Mouse (Mus musculus): Measurements from ENCODE around the gene Snrnp70.
"Not testable (repeated sequence)": the region's sequence is repeated elsewhere in the genome, so short reads cannot be mapped to it uniquely, and the experiment has no call there.

Snrnp70 gene

GRCm38 (mm10) chr7:45401521-45402085 is 6.1 kb upstream of the Snrnp70 start:
- no peak for DNase-seq (ENCODE audit: low read depth, low spot score)
- H3K36me3 ChIP-seq (ENCODE audit: control insufficient read depth, insufficient read depth, low read length, poor library complexity, severe bottlenecking), result no peaks in the 10 kb centered on the region
- H3K27me3 ChIP-seq (ENCODE audit: control insufficient read depth, insufficient read depth, low read length, poor library complexity, severe bottlenecking), result no peaks in the 10 kb centered on the region; the same call in 1 of the 2 replicates

GRCm38 (mm10) chr7:45396787-45397186 is 1.2 kb upstream of the Snrnp70 start:
- no peak for DNase-seq (ENCODE audit: low read depth, low spot score)
- H3K36me3 ChIP-seq (ENCODE audit: control insufficient read depth, insufficient read depth, low read length, poor library complexity, severe bottlenecking), result peaks cover 5% of the 10 kb centered on the region
- no peaks in the 10 kb centered on the region; the same call in 1 of the 2 replicates for H3K27me3 ChIP-seq (ENCODE audit: control insufficient read depth, insufficient read depth, low read length, poor library complexity, severe bottlenecking)

GRCm38 (mm10) chr7:45396337-45396775 is 814 bp upstream of the Snrnp70 start:
- H3K36me3 ChIP-seq (ENCODE audit: control insufficient read depth, insufficient read depth, low read length, poor library complexity, severe bottlenecking); DNase-seq (ENCODE audit: low read depth, low spot score); H3K27me3 ChIP-seq (ENCODE audit: control insufficient read depth, insufficient read depth, low read length, poor library complexity, severe bottlenecking): not testable (repeated sequence)

- Histone ChIP-seq H3K27me3 (ENCODE audit: control insufficient read depth, insufficient read depth, low read length, poor library complexity, severe bottlenecking) (no peaks in the 10 kb centered on the region; the same call in 1 of the 2 replicates), H3K36me3 (ENCODE audit: control insufficient read depth, insufficient read depth, low read length, poor library complexity, severe bottlenecking) (peaks cover 10% of the 10 kb centered on the region)
- DNase-seq (ENCODE audit: low read depth, low spot score), result no peak
These were observed 407 bp downstream of the Snrnp70 start for GRCm38 (mm10) chr7:45395129-45395541.

GRCm38 (mm10) chr7:45386077-45386476 is 9.5 kb downstream of the Snrnp70 start:
- no peak for DNase-seq (ENCODE audit: low read depth, low spot score)

GRCm38 (mm10) chr7:45376057-45376456 is 19.5 kb downstream of the Snrnp70 start:
- no peaks in the 10 kb centered on the region for H3K27me3 ChIP-seq (ENCODE audit: control insufficient read depth, insufficient read depth, low read length, poor library complexity, severe bottlenecking)
- H3K36me3 ChIP-seq (ENCODE audit: control insufficient read depth, insufficient read depth, low read length, poor library complexity, severe bottlenecking), result peaks cover 25% of the 10 kb centered on the region

More at GRCm38 (mm10) chr7:45386077-45386476, 9.5 kb downstream of the Snrnp70 start:
- H3K36me3 ChIP-seq (ENCODE audit: control insufficient read depth, insufficient read depth, low read length, poor library complexity, severe bottlenecking), result peaks cover 37% of the 10 kb centered on the region
- H3K27me3 ChIP-seq (ENCODE audit: control insufficient read depth, insufficient read depth, low read length, poor library complexity, severe bottlenecking), result no peaks in the 10 kb centered on the region

GRCm38 (mm10) chr7:45374620-45375019 is 20.9 kb downstream of the Snrnp70 start:
- no peaks in the 10 kb centered on the region for H3K27me3 ChIP-seq (ENCODE audit: control insufficient read depth, insufficient read depth, low read length, poor library complexity, severe bottlenecking)
- peaks cover 16% of the 10 kb centered on the region for H3K36me3 ChIP-seq (ENCODE audit: control insufficient read depth, insufficient read depth, low read length, poor library complexity, severe bottlenecking)
- DNase-seq (ENCODE audit: low read depth, low spot score), result no peak

More at GRCm38 (mm10) chr7:45376057-45376456, 19.5 kb downstream of the Snrnp70 start:
- no peak for DNase-seq (ENCODE audit: low read depth, low spot score)

GRCm38 (mm10) chr7:45372371-45372770 is 23.2 kb downstream of the Snrnp70 start:
- no peaks in the 10 kb centered on the region for H3K27me3 ChIP-seq (ENCODE audit: control insufficient read depth, insufficient read depth, low read length, poor library complexity, severe bottlenecking)
- H3K36me3 ChIP-seq (ENCODE audit: control insufficient read depth, insufficient read depth, low read length, poor library complexity, severe bottlenecking), result peaks cover 13% of the 10 kb centered on the region
- no peak for DNase-seq (ENCODE audit: low read depth, low spot score)

GRCm38 (mm10) chr7:45370475-45371311 is 24.8 kb downstream of the Snrnp70 start, which contains the start of gene Lin7b:
Gene Lin7b, minus strand, starts transcription at chr7:45370583.
- peak; percentile 93 for DNase-seq (ENCODE audit: low read depth, low spot score)

GRCm38 (mm10) chr7:45369836-45370474 is 25.6 kb downstream of the Snrnp70 start:
- Histone ChIP-seq H3K27me3 (ENCODE audit: control insufficient read depth, insufficient read depth, low read length, poor library complexity, severe bottlenecking) (no peaks in the 10 kb centered on the region), H3K36me3 (ENCODE audit: control insufficient read depth, insufficient read depth, low read length, poor library complexity, severe bottlenecking) (no peaks in the 10 kb centered on the region)
- DNase-seq (ENCODE audit: low read depth, low spot score), result no peak

More at GRCm38 (mm10) chr7:45370475-45371311, 24.8 kb downstream of the Snrnp70 start, which contains the start of gene Lin7b:
- no peaks in the 10 kb centered on the region for H3K27me3 ChIP-seq (ENCODE audit: control insufficient read depth, insufficient read depth, low read length, poor library complexity, severe bottlenecking)
- H3K36me3 ChIP-seq (ENCODE audit: control insufficient read depth, insufficient read depth, low read length, poor library complexity, severe bottlenecking), result peaks cover 2% of the 10 kb centered on the region; the same call in 1 of the 2 replicates

- no peaks in the 10 kb centered on the region for H3K27me3 ChIP-seq (ENCODE audit: control insufficient read depth, insufficient read depth, low read length, poor library complexity, severe bottlenecking)
- H3K36me3 ChIP-seq (ENCODE audit: control insufficient read depth, insufficient read depth, low read length, poor library complexity, severe bottlenecking), result no peaks in the 10 kb centered on the region
- DNase-seq (ENCODE audit: low read depth, low spot score), result no peak
These were observed 26.4 kb downstream of the Snrnp70 start for GRCm38 (mm10) chr7:45369022-45369745.

GRCm38 (mm10) chr7:45368178-45368577 is 27.4 kb downstream of the Snrnp70 start:
- Histone ChIP-seq H3K27me3 (ENCODE audit: control insufficient read depth, insufficient read depth, low read length, poor library complexity, severe bottlenecking) (no peaks in the 10 kb centered on the region), H3K36me3 (ENCODE audit: control insufficient read depth, insufficient read depth, low read length, poor library complexity, severe bottlenecking) (no peaks in the 10 kb centered on the region)
- no peak for DNase-seq (ENCODE audit: low read depth, low spot score)

GRCm38 (mm10) chr7:45367020-45367880 is 28.3 kb downstream of the Snrnp70 start:
- peak; percentile 98 for DNase-seq (ENCODE audit: low read depth, low spot score)
- no peaks in the 10 kb centered on the region for H3K27me3 ChIP-seq (ENCODE audit: control insufficient read depth, insufficient read depth, low read length, poor library complexity, severe bottlenecking)
- H3K36me3 ChIP-seq (ENCODE audit: control insufficient read depth, insufficient read depth, low read length, poor library complexity, severe bottlenecking), result no peaks in the 10 kb centered on the region
